Mouse (Mus musculus): ENCODE data around the gene Atp6v1e2. TPM values are rescaled to one million over a fixed set of nuclear protein-coding genes. Genes with fewer than 3 reads are reported as not detected.

Gene Atp6v1e2
- total RNA-seq, 2 experiments from 2014 or later: not detected

DNA sequence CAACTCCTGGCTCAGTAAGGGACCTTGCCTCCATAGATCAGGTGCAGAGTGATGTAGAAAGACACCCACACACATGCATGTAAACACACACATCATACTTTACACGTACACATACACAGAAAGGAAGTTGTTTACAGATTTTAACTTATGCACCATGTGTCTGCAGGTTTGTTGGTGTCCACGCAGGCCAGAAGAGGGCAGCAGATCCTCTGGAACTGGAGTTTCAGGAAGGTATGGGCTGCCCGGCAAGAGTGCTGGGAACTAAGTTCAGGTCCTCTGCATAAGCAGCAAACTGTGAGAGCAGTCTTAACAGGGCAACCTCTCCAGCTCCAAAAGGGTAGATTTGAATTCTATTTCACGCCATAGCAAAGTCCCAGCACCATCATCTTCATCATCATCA, 32.2 kb downstream of the Atp6v1e2 start:
- DNase-seq: no peak

DNA sequence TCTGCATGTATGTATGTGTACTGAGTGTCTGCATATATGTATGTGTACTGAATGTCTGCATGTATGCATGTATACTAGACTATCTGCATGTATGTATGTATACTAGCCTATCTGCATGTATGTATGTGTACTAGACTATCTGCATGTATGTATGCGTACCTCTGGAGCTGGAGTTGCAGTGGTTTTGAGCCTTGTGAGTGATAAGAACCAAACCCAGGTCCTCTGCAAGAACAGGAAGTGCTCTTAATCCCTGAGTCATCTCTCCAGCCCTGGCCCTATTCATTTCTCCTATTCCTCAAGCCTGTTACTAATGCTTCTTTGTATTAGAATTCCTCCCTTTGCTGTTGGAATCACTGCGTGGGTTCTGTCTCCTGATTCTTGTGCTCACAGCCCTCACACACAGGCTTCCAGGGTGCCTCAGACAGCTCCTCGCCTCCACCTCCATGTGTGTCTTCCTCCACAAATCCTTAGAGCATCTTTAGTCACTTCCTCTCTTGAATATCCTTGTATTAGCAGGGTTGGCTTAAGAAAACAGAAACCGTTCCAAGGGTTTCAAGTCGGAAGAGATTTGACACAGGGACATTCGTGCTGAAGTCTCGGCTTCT, 34.6 kb downstream of the Atp6v1e2 start:
- DNase-seq: no peak

DNA sequence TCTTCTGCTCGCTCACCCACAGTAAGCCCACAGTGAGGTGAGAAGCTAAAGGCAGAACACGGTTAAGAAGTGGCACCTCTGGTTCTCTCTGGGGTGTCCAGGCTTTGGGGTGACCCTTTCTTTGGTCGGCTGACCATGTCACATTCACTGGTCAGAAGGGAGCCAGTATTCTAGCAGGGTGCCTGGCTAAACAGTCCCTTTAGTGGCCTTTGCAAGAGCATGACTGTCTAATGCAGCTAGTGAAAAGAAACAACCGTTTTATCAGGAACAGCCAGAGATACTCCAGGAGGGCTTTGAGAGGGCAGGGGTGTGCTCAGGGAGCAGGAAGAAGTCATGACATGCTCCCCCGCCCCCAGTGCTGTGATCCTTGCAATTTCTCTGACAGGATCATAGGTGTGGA, 36.4 kb downstream of the Atp6v1e2 start:
- no peak for DNase-seq

DNA sequence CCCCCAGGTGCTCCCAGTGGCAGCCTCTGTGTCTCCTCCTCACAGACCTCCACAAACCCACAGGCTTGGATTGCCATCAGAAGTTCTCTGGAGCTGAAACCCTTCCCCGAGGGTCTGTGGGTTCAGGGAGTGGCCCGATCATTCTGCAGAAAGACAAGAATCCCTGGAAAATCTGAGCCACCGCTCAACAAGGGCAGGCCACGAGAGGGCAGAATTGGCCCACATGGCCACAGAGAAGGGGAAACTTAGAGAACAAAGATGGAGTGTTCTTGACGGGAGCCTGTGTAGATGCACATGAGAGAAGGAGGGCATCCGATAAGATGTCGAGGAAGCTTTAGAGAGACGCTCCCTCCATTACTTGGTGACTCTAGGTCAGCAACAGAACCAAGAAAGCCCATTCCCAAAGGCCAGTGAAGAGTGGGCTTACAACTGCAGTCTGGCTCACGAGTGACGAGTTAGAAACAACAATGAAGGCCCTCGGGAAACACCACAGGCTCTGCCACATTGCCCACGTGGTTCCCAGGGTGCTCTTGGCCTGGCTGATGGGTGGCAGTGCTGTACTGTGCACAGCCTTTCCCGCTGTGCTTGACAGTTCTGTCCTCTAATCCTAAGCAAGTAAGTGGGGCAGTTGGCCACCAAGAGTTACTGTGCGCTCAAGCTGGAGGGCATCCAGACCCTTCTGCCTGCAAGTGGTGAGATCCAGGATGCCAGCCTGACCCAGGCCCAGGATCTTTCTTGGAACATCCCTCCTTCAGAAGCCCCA, 37.8 kb downstream of the Atp6v1e2 start:
- peak; percentile 16 to 45 for DNase-seq

DNA sequence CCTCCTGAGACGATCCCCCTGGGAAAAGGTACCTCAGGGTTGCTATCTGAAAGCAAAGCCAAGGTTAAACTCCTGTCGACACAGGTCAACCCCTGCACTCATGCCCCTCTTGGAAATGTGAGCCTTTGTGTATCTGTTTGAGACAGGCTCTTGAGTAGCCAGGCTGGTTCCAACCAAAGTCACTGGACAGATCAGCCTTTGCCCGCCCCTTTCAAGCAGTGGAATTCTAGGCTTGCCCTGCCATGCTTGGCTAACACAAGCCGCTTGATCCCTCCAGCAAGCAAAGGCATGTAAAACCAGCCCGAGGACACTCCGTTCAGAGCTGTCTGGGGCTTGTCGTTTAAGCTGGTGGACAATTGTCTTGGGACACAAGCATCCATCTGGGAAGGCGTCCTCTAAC, 39.4 kb downstream of the Atp6v1e2 start:
- DNase-seq: no peak

DNA sequence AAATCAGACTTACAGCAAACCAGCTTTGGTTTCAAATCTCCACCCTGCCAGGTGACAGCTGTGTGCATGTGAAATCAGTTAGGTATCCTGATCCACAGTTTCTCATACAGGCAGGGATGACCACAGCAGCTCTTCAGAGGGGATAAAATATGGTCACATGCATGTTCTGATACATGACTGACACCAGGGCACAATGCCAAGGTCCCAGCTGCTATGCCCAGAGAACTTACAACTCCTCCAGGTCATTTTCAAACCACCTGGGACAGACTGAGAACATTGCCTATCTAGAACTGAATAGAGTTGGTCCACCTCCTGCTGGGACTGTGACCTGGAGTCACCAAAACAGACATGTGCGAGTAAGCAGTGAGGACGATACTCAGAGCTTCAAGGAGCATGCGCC, 40.6 kb downstream of the Atp6v1e2 start:
- no peak for DNase-seq

DNA sequence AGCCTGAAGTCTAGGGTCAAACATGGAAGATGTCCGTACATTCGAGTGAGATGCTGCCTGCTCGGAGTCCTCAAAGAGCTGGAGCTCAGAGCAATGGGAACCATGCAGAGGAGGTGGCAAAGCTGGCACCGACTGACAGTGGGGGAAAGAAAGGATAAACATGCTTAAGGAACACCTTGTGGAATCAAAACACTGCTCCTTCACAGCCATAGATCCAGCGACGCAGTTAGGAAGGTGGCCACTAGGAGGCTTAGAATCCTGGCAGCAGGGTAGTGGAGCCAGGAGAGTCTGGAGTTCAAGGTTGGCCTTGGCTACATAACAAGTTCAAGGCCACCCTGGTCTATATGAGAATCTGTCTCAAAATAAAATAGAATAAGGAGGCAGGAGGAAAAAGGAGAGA, 41.1 kb downstream of the Atp6v1e2 start:
- no peak for DNase-seq

DNA sequence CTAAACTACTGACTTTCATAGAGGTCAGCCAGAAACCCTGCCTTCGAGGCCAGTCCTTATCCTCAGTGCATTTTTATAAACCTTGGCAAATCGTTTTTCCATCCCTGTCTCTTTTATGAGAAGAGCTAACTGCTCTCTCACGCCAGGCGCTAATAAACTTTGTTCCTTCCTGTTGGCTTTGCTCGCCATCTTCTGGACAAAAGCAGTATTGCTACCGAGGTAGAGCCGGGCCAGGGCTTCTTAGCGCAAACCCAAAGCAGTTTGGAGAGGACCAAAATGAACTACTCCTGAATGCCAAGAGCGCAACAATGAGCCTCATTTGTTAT, 41.6 kb downstream of the Atp6v1e2 start:
- peak; percentile 83 to 96 for DNase-seq

DNA sequence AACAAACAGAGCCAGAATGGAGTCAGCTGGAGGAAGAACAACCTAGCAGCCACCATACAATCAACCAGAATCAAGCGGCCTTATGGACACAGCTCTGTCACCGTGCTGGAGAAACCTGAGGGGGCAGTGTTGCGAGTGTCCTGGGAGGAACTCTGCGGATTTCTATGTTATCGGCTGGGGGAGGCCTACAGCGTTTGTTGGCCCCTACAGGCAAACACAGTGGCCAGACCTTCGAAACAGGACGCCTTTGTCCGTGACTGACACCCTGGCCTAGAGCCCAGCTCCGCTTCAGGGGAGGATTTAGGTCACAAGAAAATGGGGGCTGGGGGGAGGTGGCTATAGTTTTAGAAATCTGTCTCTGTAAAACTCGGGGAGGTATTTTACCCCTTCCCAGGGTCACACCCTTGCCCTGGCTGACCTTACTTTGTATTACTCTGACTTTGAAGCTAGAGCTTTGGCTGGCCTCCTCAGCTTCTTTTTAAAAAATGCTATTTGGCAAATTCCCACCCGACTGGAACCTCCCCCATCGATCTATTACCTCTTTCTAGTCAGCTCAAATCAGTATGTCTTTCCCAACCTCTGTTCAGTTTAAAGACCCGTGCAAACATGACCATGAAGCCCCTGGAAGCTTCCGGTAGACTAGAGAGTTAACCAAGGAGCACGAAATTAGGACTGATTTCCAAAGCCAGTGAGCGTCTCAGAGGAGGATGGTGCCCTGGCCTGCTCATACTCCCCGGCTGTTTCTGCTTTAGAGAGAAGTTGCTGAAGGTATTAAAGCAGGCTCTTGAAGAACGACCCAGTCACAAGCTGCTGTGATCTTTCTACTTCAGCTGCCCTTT, 42.2 kb downstream of the Atp6v1e2 start:
- DNase-seq: peak; percentile 65 to 73

DNA sequence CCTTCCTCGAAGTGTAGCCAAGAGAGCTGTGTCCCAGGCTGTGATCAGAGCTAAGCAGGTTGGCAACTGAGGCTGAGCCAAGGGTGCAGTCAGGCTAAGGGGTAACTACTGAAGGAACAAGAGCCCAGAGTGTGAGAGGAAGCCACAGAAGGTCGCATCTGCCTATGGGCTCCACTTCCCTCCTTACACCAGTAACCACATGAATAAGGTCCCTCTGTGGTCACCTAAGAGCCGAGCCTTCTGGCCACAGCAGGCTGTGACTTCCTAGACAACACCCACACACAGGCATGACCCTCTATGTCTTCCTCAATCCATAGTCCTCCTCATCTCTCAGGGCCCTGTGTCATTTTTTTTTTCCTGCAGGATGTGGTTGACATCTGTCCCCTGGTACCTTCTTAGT, 43.5 kb downstream of the Atp6v1e2 start:
- no peak for DNase-seq

DNA sequence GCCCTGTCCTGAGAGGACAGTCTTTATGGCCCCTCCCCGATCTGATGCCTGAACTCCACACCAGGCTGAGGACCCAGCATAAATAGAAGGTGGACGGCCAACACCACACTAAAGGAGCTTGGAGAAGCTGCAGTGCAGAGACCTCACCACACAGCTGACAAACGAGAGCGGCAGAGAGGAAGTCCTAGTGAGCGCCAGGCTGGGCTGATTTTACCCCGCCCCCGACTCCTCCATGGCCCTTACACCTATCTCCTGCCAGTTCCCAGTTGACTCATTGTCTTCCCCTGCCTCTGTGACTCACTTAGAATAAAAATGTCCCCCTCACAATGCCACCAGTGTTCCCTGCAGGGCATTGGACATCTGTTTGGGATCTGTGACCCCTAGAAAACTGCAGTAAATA, 44.1 kb downstream of the Atp6v1e2 start:
- peak; percentile 22 to 26 for DNase-seq

DNA sequence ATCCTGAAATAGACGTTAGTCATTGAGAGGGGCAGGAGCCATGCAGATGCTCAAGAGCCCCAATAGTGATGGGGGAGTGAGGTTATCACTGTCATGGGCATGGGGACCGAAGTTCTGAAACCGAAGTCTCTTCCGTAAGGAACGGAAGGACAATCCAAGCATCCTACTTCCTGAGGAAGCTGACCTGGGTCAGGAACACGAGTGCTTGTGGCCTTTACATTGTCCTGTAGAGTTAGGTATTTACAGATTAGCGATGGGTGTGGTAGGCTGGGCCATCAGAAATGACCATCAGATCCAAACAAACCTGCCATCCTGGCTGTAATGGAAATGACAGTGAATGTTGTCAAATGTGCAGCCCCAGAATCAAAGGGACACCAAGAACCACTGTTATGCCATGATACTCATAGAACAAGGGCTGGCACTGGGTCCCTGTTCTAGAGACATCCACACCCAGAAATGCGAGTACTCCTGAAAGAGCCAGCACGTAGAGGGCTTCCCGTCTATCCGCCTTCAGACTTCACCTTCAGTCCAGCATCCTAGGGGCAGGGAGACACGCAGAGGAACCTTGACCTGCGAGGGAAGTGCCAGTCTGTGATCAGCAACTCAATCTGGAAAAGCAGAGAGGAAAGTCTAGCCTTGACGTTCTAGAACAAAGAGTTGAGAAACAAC, 45.2 kb downstream of the Atp6v1e2 start:
- DNase-seq: no peak

DNA sequence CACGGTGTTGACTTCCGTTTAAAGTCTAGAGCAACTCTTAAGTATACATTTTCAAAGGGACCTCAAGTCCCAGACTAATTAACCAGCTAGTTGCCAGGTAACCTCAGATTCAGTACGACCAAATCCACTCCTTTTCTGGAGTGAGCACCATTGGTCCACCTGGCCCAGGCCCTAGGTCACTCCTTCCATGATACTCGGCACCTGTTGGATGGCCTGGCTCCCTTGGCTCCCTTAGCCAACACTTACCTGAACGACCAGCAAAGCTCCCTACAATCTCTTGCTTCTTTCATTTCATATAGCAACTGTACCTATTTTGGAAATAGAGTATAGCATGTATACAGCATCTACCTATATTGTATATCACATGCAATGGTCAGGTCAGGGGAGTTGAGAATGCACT, 47.1 kb downstream of the Atp6v1e2 start:
- DNase-seq: no peak

DNA sequence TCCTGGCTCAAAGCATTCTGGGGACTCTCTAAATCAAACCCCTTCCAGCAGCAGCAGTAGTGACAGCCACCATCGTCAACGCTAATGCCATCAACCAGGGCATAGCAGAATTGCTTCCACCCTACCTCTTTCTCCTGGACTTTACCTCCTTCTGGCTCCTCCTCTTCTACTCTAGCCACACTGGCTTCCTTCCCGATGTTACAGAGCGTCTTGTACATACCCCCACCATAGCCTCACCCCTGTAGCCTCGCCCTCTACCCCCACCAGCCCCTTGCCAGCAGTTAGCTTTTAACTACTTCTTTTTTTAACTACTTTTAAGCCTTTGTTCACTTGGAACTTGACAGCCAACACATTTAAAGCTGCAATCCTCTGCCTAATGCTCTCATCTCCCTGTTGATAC, 47.9 kb downstream of the Atp6v1e2 start:
- DNase-seq: no peak

DNA sequence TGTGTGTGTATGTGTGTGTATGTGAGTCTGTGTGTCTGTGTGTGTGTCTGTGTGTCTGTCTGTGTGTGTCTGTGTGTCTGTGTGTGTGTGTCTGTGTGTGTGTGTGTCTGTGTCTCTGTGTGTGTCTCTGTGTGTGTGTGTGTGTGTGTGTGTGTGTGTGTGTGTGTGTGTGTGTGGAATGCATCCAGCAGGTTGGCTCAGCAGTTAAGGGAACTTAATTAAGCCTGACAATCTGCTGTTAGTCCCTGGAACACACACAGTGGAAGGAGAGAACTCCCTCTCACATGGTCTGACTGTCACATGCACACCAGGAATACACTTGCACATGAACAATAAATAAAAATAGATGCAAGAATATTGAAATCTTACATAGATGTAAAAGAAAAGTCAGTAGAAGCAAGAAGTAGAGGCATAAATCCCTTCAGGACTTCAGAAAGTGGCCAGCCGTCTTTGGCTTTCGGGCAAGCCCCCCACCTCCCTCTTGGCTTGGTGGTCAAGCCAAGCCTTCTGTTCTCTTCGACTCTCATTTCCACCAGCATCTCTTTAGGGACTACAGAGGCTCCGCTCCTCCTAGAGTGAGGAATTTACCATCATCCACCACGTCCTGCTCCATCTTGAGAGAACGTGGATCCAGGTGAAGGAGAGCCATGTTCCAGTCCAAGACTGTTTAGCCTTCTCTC, 50.1 kb downstream of the Atp6v1e2 start:
- DNase-seq: no peak

DNA sequence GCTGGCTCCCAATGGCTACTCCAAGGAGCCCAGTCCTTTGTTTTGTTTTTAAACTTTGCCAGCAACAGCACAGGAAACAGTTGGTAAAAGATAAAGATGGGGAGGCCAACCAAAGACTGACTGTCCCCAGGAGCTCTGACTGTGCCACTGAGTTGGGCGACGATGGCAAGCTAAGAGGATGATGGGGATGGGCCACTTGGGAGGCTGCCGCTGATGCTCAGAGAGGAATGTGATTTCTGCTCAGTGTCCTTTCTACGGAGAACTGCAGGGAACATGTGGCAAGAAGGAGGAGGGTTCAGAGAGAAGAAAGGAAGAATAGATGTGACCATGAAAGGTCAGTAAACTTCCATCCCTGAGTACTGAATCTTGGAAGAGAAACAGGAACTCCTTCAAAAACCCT, 52.5 kb downstream of the Atp6v1e2 start:
- no peak for DNase-seq

Other genes starting within 250 kb of the Atp6v1e2 start
- gene Epas1, start 194.2 kb downstream of the Atp6v1e2 start, total RNA-seq (2021): 100 to 1,000 TPM; 248 to 259 TPM
- gene Tmem247, start 30.5 kb downstream of the Atp6v1e2 start, total RNA-seq (2021): not detected
- 100 to 1,000 TPM; 116 to 125 TPM for gene Rhoq, start 15.2 kb upstream of the Atp6v1e2 start, total RNA-seq (2021)
- gene Pigf, start 77.5 kb upstream of the Atp6v1e2 start, total RNA-seq (2021): 1 to 10 TPM; 3.8 to 4.8 TPM
- 10 to 100 TPM; 43.4 to 46.2 TPM for gene Cript, start 77.7 kb upstream of the Atp6v1e2 start, total RNA-seq (2021)
- 10 to 100 TPM; 27.6 to 30.0 TPM for gene Socs5, start 159.8 kb upstream of the Atp6v1e2 start, total RNA-seq (2021)